Comparison of ENCODE assay signal across 12 mouse cellular contexts in the genomic region with DNA sequence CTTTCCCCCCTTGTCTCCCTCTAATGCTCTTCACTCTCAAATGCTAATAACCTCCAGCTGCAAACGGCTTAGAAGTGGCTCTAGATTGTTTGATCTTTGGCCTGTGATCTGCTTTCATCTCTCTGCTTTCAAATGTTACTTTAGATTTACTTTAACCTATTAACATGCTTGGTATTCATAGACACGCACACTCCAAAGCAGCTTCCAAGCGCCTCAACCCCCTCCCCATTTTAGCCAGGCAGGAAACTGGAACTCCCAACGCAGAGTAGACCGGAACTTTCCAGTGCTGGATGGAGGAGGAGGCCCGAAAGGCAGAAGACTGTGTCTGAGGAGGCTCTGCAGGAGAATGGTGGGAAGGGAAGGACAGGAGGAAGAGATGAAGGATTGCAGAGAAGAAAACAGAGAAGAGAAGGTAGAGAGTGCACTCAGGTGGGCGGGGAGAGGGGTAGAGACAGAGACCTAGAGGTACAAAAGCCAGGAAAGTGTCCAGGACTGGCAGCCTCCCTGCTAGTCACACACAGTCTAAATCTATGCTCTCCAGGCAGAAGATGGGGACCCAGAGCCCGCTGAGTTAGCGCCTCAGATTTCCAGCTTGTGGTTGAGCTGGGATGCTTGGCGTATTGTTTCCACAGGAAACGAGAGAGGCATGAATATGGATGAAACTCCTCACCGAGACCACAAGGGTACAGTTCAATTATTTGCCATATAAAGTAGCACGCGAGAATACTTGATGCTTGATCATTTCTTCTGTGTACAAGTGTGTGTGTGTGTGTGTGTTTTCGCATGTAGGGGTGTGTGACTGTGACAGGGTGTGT.
A peak's percentile ranks its signal among the peaks of the same experiment; 100 is the strongest.
DNase-seq lines count a peak whose midpoint lies in the region; ATAC-seq and TF ChIP-seq lines count a peak whose summit lies in the region.
"Had no signal": no experiment of that assay in that cellular context is flagged by ENCODE, and none has a peak within 500 bp of the region (broad histone marks: within the 10 kb centered on the region; RNA-seq: fewer than 3 reads in every experiment).

No protein-coding gene starts in this region.

- TF ChIP-seq CTCF in intestine, postnatal 0 days (IDR thresholded peaks at IDR 0.05; ENCODE audit: low read depth): no peak

- peak overlapping the region; percentile 88 for H3K27ac ChIP-seq in kidney, embryonic 15.5 days
- H3K27ac ChIP-seq in forebrain, embryonic 14.5 days (ENCODE audit: low read depth, low read length): no peak overlapping the region
- H3K27ac ChIP-seq in midbrain, embryonic 11.5 days (ENCODE audit: low read depth, low read length): peak overlapping the region; percentile 71
- no peak overlapping the region for H3K27ac ChIP-seq in intestine, postnatal 0 days (ENCODE audit: low read depth, low read length)

- no peaks in the 10 kb centered on the region for H3K27me3 ChIP-seq in kidney, embryonic 15.5 days
- H3K27me3 ChIP-seq in forebrain, embryonic 14.5 days (replicated peaks; ENCODE audit: control insufficient read depth, insufficient read depth, low read length): no peaks in the 10 kb centered on the region
- no peaks in the 10 kb centered on the region for H3K27me3 ChIP-seq in midbrain, embryonic 11.5 days (ENCODE audit: control insufficient read depth, insufficient read depth, low read length)
- H3K27me3 ChIP-seq in intestine, postnatal 0 days (replicated peaks; ENCODE audit: control insufficient read depth, insufficient read depth, low read length): no peaks in the 10 kb centered on the region

- WGBS in kidney, embryonic 15.5 days: 38% methylated on average over 15 of the region's 15 CpGs
- 31% methylated on average over 15 of the region's 15 CpGs for WGBS in forebrain, embryonic 14.5 days
- 23% methylated on average over 15 of the region's 15 CpGs for WGBS in midbrain, embryonic 11.5 days
- WGBS in intestine, postnatal 0 days: 58% methylated on average over 15 of the region's 15 CpGs

- H3K36me3 ChIP-seq in kidney, embryonic 15.5 days: no peaks in the 10 kb centered on the region
- no peaks in the 10 kb centered on the region for H3K36me3 ChIP-seq in forebrain, embryonic 14.5 days (ENCODE audit: control insufficient read depth, insufficient read depth, low read length)
- H3K36me3 ChIP-seq in midbrain, embryonic 11.5 days (ENCODE audit: control insufficient read depth, insufficient read depth, low read length): no peaks in the 10 kb centered on the region
- H3K36me3 ChIP-seq in intestine, postnatal 0 days (ENCODE audit: control insufficient read depth, insufficient read depth): no peaks in the 10 kb centered on the region

- ATAC-seq in kidney, embryonic 15.5 days (replicated peaks; ENCODE audit: low FRiP score): peak; percentile 70
- ATAC-seq in forebrain, embryonic 14.5 days: 0 out of 2 replicates have a peak, but pooled peaks have one; percentile 23
- ATAC-seq in midbrain, embryonic 11.5 days (ENCODE audit: low FRiP score): peak; percentile 68; the same call in 1 of the 2 replicates
- ATAC-seq in intestine, postnatal 0 days: no peak
- ATAC-seq in cerebellum, adult (ENCODE audit: insufficient number of reproducible peaks, low FRiP score, low TSS enrichment): no peak

- no peaks in the 10 kb centered on the region for H3K9me3 ChIP-seq in kidney, embryonic 15.5 days (replicated peaks)
- no peaks in the 10 kb centered on the region for H3K9me3 ChIP-seq in forebrain, embryonic 14.5 days (replicated peaks; ENCODE audit: control insufficient read depth, low read length)
- H3K9me3 ChIP-seq in midbrain, embryonic 11.5 days (ENCODE audit: control insufficient read depth, low read length): no peaks in the 10 kb centered on the region
- H3K9me3 ChIP-seq in intestine, postnatal 0 days (ENCODE audit: control insufficient read depth): no peaks in the 10 kb centered on the region

- peak overlapping the region; percentile 32 for H3K4me2 ChIP-seq in kidney, embryonic 15.5 days
- no peak overlapping the region for H3K4me2 ChIP-seq in forebrain, embryonic 14.5 days (ENCODE audit: low read length)
- peak overlapping the region; percentile 20; the same call in 1 of the 2 replicates for H3K4me2 ChIP-seq in midbrain, embryonic 11.5 days
- H3K4me2 ChIP-seq in intestine, postnatal 0 days (replicated peaks; ENCODE audit: low read depth): no peak overlapping the region

- H3K4me1 ChIP-seq in kidney, embryonic 15.5 days: peaks cover 25% of the 10 kb centered on the region
- H3K4me1 ChIP-seq in forebrain, embryonic 14.5 days (ENCODE audit: control insufficient read depth, insufficient read depth, low read length): peaks cover 6% of the 10 kb centered on the region
- peaks cover 19% of the 10 kb centered on the region for H3K4me1 ChIP-seq in midbrain, embryonic 11.5 days (ENCODE audit: control insufficient read depth, insufficient read depth, low read length)
- H3K4me1 ChIP-seq in intestine, postnatal 0 days (replicated peaks; ENCODE audit: control insufficient read depth, insufficient read depth, low read length): no peaks in the 10 kb centered on the region

- peak overlapping the region; percentile 10 for H3K4me3 ChIP-seq in kidney, embryonic 15.5 days (replicated peaks)
- H3K4me3 ChIP-seq in forebrain, embryonic 14.5 days (ENCODE audit: low read depth, low read length): no peak overlapping the region
- no peak overlapping the region for H3K4me3 ChIP-seq in midbrain, embryonic 11.5 days (ENCODE audit: low read depth, low read length)
- H3K4me3 ChIP-seq in intestine, postnatal 0 days (ENCODE audit: low read depth, low read length): no peak overlapping the region

- no peak for DNase-seq in kidney, adult 18-20 months
- DNase-seq in embryo, embryonic 11 days: peak; percentile 34
- DNase-seq in forebrain, embryonic 14.5 days (ENCODE audit: low spot score): peak; percentile 44
- peak; percentile 91 for DNase-seq in midbrain, embryonic 11.5 days (ENCODE audit: low spot score, missing footprints)
- DNase-seq in gastrocnemius, postnatal 10 days: no peak
- DNase-seq: adrenal gland, adult 2 months; cerebellum, postnatal 36 days; heart, adult 11 months; right cerebral cortex, adult 18-20 months had no signal

- H3K9ac ChIP-seq in kidney, embryonic 15.5 days: no peak overlapping the region
- H3K9ac ChIP-seq in forebrain, embryonic 14.5 days (ENCODE audit: low read length): no peak overlapping the region
- peak overlapping the region; percentile 30; the same call in 1 of the 2 replicates for H3K9ac ChIP-seq in midbrain, embryonic 11.5 days (ENCODE audit: low read length)
- no peak overlapping the region for H3K9ac ChIP-seq in intestine, postnatal 0 days (ENCODE audit: low read depth, low read length)

Comparison
In these comparisons a context has a peak if more than half of its experiments do, and no peak if none do; other contexts are left out.
1. ATAC-seq: peak in kidney, embryonic 15.5 days (single experiment), forebrain, embryonic 14.5 days (single experiment) and midbrain, embryonic 11.5 days (single experiment); none in intestine, postnatal 0 days (single experiment) and cerebellum, adult (single experiment).
2. H3K27ac ChIP-seq: peak in kidney, embryonic 15.5 days (single experiment) and midbrain, embryonic 11.5 days (single experiment); none in forebrain, embryonic 14.5 days (single experiment) and intestine, postnatal 0 days (single experiment).
3. H3K4me2 ChIP-seq: peak in kidney, embryonic 15.5 days (single experiment) and midbrain, embryonic 11.5 days (single experiment); none in forebrain, embryonic 14.5 days (single experiment) and intestine, postnatal 0 days (single experiment).
4. DNase-seq: peak in embryo, embryonic 11 days (single experiment), forebrain, embryonic 14.5 days (single experiment) and midbrain, embryonic 11.5 days (single experiment); none in kidney, adult 18-20 months (single experiment) and gastrocnemius, postnatal 10 days (single experiment).